Mouse (Mus musculus) kidney, embryonic 15.5 days (tissue): ENCODE results near the gene Tmem54. TPM values are rescaled to one million over a fixed set of nuclear protein-coding genes. Genes with fewer than 3 reads are reported as not detected.

Source experiments
- ATAC-seq: fragments of 200-750 bp; cut with Nextera tagmentation; replicated peaks from 2 replicates; pipeline ENCODE4 v1.8.0; 2017; ENCODE audit warnings: moderate TSS enrichment; ENCODE audit not compliant: low FRiP score
- H3K27ac ChIP-seq: fragments of 300-500 bp; sonication (generic); 2 replicates; pipeline ENCODE4 v1.5.1; 2015; ENCODE audit warnings: mild to moderate bottlenecking, inconsistent platforms
- H3K27me3 ChIP-seq: fragments of 300-500 bp; sonication (generic); 2 replicates; pipeline ENCODE4 v1.6.1; 2015; ENCODE audit warnings: inconsistent platforms
- H3K36me3 ChIP-seq: fragments of 300-500 bp; sonication (generic); 2 replicates; pipeline ENCODE4 v1.6.1; 2015; ENCODE audit warnings: inconsistent platforms
- H3K4me1 ChIP-seq: fragments of 300-500 bp; sonication (generic); 2 replicates; pipeline ENCODE4 v1.6.1; 2015; ENCODE audit warnings: inconsistent platforms
- H3K4me2 ChIP-seq: fragments of 300-500 bp; sonication (generic); 2 replicates; pipeline ENCODE4 v1.6.1; 2015; ENCODE audit warnings: moderate library complexity, mild to moderate bottlenecking, inconsistent platforms
- H3K4me3 ChIP-seq: fragments of 300-500 bp; sonication (generic); replicated peaks from 2 replicates; pipeline ENCODE4 v1.5.1; 2015; ENCODE audit warnings: mild to moderate bottlenecking, inconsistent platforms
- H3K9ac ChIP-seq: fragments of 300-500 bp; sonication (generic); 2 replicates; pipeline ENCODE4 v1.6.1; 2015; ENCODE audit warnings: mild to moderate bottlenecking, inconsistent platforms
- H3K9me3 ChIP-seq: fragments of 300-500 bp; sonication (generic); replicated peaks from 2 replicates; pipeline ENCODE4 v1.6.1; 2016; ENCODE audit warnings: inconsistent platforms
- WGBS: fragments of 180-500 bp; shearing (Covaris S2); methylation state at CpG from one replicate; pipeline ENCODE4 v1.1.7; 2015; ENCODE audit warnings: mixed read lengths; 5-methylcytosine and 5-hydroxymethylcytosine counted together
- polyA plus RNA-seq: library from polyadenylated mRNA; unstranded; fragments of >200 nt; fragmentation: Nextera tagmentation; extraction: Ambion mirVana; gene quantifications from 2 replicates; pipeline ENCODE4 v1.2.1, GENCODE M21; 2015

The Tmem54 gene
- polyA plus RNA-seq, 1 experiment from 2014 or later: 9.2 TPM

- H3K4me1 ChIP-seq: peaks cover 3% of the 10 kb centered on the region; the same call in 1 of the 2 replicates
- no peak overlapping the region for H3K4me3 ChIP-seq
- WGBS: 97% methylated on average over 9 of the region's 9 CpGs
- H3K9me3 ChIP-seq: no peaks in the 10 kb centered on the region
- H3K27me3 ChIP-seq: no peaks in the 10 kb centered on the region
- no peak overlapping the region for H3K9ac ChIP-seq
- no peak for ATAC-seq
- H3K36me3 ChIP-seq: peaks cover 84% of the 10 kb centered on the region
- no peak overlapping the region for H3K27ac ChIP-seq
- no peak overlapping the region for H3K4me2 ChIP-seq
These were observed 26.2 kb upstream of the Tmem54 start for GRCm38 (mm10) chr4:129079126-129079525.

DNA sequence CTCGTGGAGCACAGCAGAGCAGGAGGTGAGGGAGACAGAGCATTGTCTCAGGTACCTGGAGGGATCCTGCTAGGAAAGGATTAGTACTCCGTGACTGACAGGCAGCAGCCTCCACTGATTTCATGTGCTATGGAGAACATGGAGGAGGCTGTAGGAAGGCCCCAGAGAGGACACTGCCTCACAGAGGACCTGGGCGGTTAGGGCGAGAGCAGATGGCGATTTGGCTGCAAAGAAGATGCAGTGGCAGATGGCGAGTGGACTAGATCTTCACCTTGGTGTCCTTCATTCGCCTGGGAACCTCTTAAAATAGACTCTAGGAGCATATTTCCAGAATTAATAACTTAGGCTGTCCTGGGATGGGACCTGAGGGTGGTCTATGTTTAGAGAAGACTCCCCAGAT, 24.3 kb upstream of the Tmem54 start:
- 90% methylated on average over 7 of the region's 7 CpGs for WGBS
- Histone ChIP-seq H3K9me3 (no peaks in the 10 kb centered on the region), H3K4me1 (peaks cover 3% of the 10 kb centered on the region; the same call in 1 of the 2 replicates), H3K36me3 (peaks cover 78% of the 10 kb centered on the region), H3K4me3 (no peak overlapping the region), H3K27ac (no peak overlapping the region), H3K27me3 (no peaks in the 10 kb centered on the region), H3K4me2 (no peak overlapping the region), H3K9ac (no peak overlapping the region)
- ATAC-seq: no peak

DNA sequence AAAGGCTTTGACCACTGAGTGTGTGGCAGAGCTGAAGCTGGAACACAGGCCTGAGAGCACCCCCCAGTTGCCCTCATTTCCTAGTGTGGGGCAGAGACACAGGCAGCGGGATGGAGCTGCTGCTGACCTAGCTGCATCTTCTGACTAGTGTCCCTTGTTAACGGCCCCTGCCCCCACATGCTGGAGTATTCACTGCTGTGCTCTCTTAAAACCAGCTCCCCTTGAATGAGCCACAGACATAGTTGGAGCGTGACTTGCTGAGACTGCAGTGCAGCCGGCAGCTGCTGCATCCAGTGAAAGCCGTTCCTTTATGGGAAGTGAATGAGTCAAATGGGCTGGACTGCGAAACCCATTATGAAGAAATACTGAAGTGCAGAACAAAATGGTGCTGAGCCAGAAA, 23.8 kb upstream of the Tmem54 start:
- 69% methylated on average over 6 of the region's 6 CpGs for WGBS
- Histone ChIP-seq H3K4me1 (peaks cover 3% of the 10 kb centered on the region; the same call in 1 of the 2 replicates), H3K27ac (no peak overlapping the region), H3K9ac (no peak overlapping the region), H3K27me3 (no peaks in the 10 kb centered on the region), H3K4me3 (no peak overlapping the region), H3K9me3 (no peaks in the 10 kb centered on the region), H3K36me3 (peaks cover 73% of the 10 kb centered on the region), H3K4me2 (no peak overlapping the region)
- ATAC-seq: no peak

- Histone ChIP-seq H3K9me3 (no peaks in the 10 kb centered on the region), H3K4me3 (no peak overlapping the region), H3K27me3 (no peaks in the 10 kb centered on the region), H3K9ac (no peak overlapping the region), H3K36me3 (peaks cover 69% of the 10 kb centered on the region), H3K4me2 (no peak overlapping the region), H3K27ac (no peak overlapping the region), H3K4me1 (peaks cover 3% of the 10 kb centered on the region; the same call in 1 of the 2 replicates)
- ATAC-seq: no peak
- WGBS: 77% methylated on average over 3 of the region's 3 CpGs
These were observed 23.4 kb upstream of the Tmem54 start for GRCm38 (mm10) chr4:129081939-129082338.

DNA sequence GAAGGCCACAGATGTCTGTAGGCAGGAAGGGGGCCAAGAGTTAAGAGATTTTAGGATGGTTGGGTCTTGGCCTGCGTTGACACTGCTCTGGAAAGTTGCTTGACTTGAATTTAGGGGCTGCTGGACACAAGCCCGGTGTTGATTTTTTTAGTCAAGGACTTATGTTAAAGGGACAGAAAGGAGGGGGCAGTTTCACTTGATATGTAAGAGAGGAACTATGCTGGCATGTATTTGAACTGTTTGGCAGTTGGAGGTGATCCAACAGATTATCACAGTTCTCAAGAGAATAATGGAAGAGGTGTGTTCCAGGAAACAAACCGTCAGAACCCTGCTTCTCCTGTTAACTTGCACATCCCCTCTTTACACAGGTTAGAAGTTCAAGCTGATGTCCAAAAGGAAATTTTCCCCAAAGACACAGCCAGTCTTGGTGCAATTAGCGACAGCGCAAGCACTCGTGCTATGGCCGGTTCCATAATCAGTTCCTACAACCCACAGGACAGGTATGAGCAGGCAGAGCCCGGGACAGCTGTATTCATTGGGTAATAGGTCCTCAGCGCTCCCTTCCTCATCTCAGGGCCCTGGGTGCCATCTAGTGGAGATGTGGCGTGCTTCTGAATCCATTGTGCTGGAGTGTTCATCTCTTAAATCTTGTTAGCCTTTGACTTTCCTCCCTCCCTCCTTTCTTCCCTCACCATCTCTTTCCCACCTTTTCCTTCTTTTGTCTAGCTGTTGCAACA, 22.8 kb upstream of the Tmem54 start:
- no peak overlapping the region for H3K4me3 ChIP-seq
- no peak overlapping the region for H3K9ac ChIP-seq
- H3K4me1 ChIP-seq: peaks cover 3% of the 10 kb centered on the region; the same call in 1 of the 2 replicates
- H3K27me3 ChIP-seq: no peaks in the 10 kb centered on the region
- peaks cover 64% of the 10 kb centered on the region for H3K36me3 ChIP-seq
- H3K9me3 ChIP-seq: no peaks in the 10 kb centered on the region
- ATAC-seq: no peak; the same call in 1 of the 2 replicates
- no peak overlapping the region for H3K27ac ChIP-seq
- WGBS: 43% methylated on average over 10 of the region's 10 CpGs
- no peak overlapping the region for H3K4me2 ChIP-seq

GRCm38 (mm10) chr4:129084896-129085295, 20.5 kb upstream of the Tmem54 start:
- no peak overlapping the region for H3K4me2 ChIP-seq
- WGBS: 91% methylated on average over 9 of the region's 9 CpGs

DNA sequence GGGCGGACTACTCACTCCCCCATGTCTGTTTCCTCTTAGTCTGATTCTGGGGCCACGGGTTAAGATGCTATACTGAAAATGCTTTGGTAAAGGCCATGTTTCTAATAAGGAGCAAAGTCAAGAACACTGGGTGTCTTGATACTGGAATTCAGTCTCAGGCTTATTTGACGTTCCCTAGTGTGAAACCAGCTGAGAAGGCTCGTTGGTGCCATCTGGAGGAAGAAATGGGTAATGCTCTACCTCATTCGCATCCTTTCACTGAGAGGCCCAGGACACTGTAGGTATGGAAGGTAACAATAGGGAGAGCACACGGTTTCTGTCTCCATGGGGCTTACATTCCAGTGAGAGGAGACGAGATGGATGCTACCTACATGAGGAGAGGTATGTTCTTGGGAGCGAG, 19.3 kb upstream of the Tmem54 start:
- Histone ChIP-seq H3K9me3 (no peaks in the 10 kb centered on the region), H3K27ac (no peak overlapping the region), H3K36me3 (peaks cover 29% of the 10 kb centered on the region), H3K27me3 (no peaks in the 10 kb centered on the region), H3K4me1 (peaks cover 3% of the 10 kb centered on the region; the same call in 1 of the 2 replicates), H3K4me3 (no peak overlapping the region), H3K4me2 (no peak overlapping the region), H3K9ac (no peak overlapping the region)
- no peak for ATAC-seq
- 27% methylated on average over 8 of the region's 8 CpGs for WGBS

More at GRCm38 (mm10) chr4:129084896-129085295, 20.5 kb upstream of the Tmem54 start:
- ATAC-seq: no peak
- no peak overlapping the region for H3K9ac ChIP-seq
- no peak overlapping the region for H3K4me3 ChIP-seq
- H3K27me3 ChIP-seq: no peaks in the 10 kb centered on the region
- peaks cover 3% of the 10 kb centered on the region; the same call in 1 of the 2 replicates for H3K4me1 ChIP-seq
- no peaks in the 10 kb centered on the region for H3K9me3 ChIP-seq
- H3K36me3 ChIP-seq: peaks cover 41% of the 10 kb centered on the region
- H3K27ac ChIP-seq: no peak overlapping the region

GRCm38 (mm10) chr4:129087850-129088249, 17.5 kb upstream of the Tmem54 start:
- Histone ChIP-seq H3K9ac (no peak overlapping the region), H3K27ac (no peak overlapping the region), H3K4me3 (no peak overlapping the region), H3K36me3 (peaks cover 26% of the 10 kb centered on the region), H3K4me2 (no peak overlapping the region), H3K9me3 (no peaks in the 10 kb centered on the region), H3K4me1 (no peaks in the 10 kb centered on the region), H3K27me3 (no peaks in the 10 kb centered on the region)
- 47% methylated on average over 5 of the region's 5 CpGs for WGBS
- no peak for ATAC-seq

GRCm38 (mm10) chr4:129095276-129095675, 10.1 kb upstream of the Tmem54 start:
- H3K27me3 ChIP-seq: peaks cover 8% of the 10 kb centered on the region; the same call in 1 of the 2 replicates
- no peak overlapping the region for H3K9ac ChIP-seq
- 0 out of 2 replicates have a peak overlapping the region, but pooled peaks have one; percentile 12 for H3K4me2 ChIP-seq
- no peak overlapping the region for H3K27ac ChIP-seq
- 38% methylated on average over 15 of the region's 15 CpGs for WGBS
- H3K4me1 ChIP-seq: no peaks in the 10 kb centered on the region
- no peaks in the 10 kb centered on the region for H3K36me3 ChIP-seq
- ATAC-seq: no peak
- H3K4me3 ChIP-seq: no peak overlapping the region
- H3K9me3 ChIP-seq: no peaks in the 10 kb centered on the region; the same call in 1 of the 2 replicates

- WGBS: 77% methylated on average over 7 of the region's 7 CpGs
These were observed 8.3 kb upstream of the Tmem54 start for GRCm38 (mm10) chr4:129097006-129097405.

GRCm38 (mm10) chr4:129102133-129102829, 3.1 kb upstream of the Tmem54 start:
- no peak overlapping the region for H3K4me2 ChIP-seq
- WGBS: 80% methylated on average over 14 of the region's 14 CpGs
- no peak overlapping the region for H3K4me3 ChIP-seq
- H3K36me3 ChIP-seq: no peaks in the 10 kb centered on the region
- H3K27ac ChIP-seq: no peak overlapping the region
- H3K9me3 ChIP-seq: no peaks in the 10 kb centered on the region
- H3K4me1 ChIP-seq: peaks cover 18% of the 10 kb centered on the region
- peaks cover 38% of the 10 kb centered on the region for H3K27me3 ChIP-seq
- ATAC-seq: no peak
- no peak overlapping the region for H3K9ac ChIP-seq

More at GRCm38 (mm10) chr4:129097006-129097405, 8.3 kb upstream of the Tmem54 start:
- Histone ChIP-seq H3K4me2 (no peak overlapping the region), H3K9ac (no peak overlapping the region), H3K4me1 (no peaks in the 10 kb centered on the region), H3K27ac (no peak overlapping the region), H3K4me3 (no peak overlapping the region), H3K36me3 (no peaks in the 10 kb centered on the region), H3K27me3 (peaks cover 8% of the 10 kb centered on the region; the same call in 1 of the 2 replicates), H3K9me3 (no peaks in the 10 kb centered on the region; the same call in 1 of the 2 replicates)
- no peak for ATAC-seq

GRCm38 (mm10) chr4:129106073-129106472, 725 bp downstream of the Tmem54 start:
- Histone ChIP-seq H3K9me3 (no peaks in the 10 kb centered on the region), H3K27ac (no peak overlapping the region), H3K4me3 (peak overlapping the region; percentile 35), H3K27me3 (peaks cover 38% of the 10 kb centered on the region), H3K4me1 (peaks cover 42% of the 10 kb centered on the region), H3K9ac (peak overlapping the region; percentile 37; the same call in 1 of the 2 replicates), H3K36me3 (no peaks in the 10 kb centered on the region), H3K4me2 (peak overlapping the region; percentile 64)
- ATAC-seq: no peak
- 23% methylated on average over 9 of the region's 9 CpGs for WGBS
